Mouse (Mus musculus) cerebellum, adult (tissue): ENCODE measurements around the gene Prkag2.
A peak's percentile ranks its signal among the peaks of the same experiment; 100 is the strongest.
"Not testable (repeated sequence)": the region's sequence is repeated elsewhere in the genome, so short reads cannot be mapped to it uniquely, and the experiment has no call there.

ENCODE experiments used
- ATAC-seq: cut with Nextera tagmentation; 2 replicates; pipeline ENCODE4 v1.9.2; 2017; ENCODE audit warnings: mild to moderate bottlenecking, moderate library complexity, mixed read lengths; ENCODE audit not compliant: insufficient number of reproducible peaks, low FRiP score, low TSS enrichment

The Prkag2 gene

GRCm38 (mm10) chr5:25088111-25088510, 12.3 kb downstream of the Prkag2 start:
- ATAC-seq = no peak

GRCm38 (mm10) chr5:25087064-25087463, 13.4 kb downstream of the Prkag2 start:
- peak; percentile 41; the same call in 1 of the 2 replicates for ATAC-seq

- ATAC-seq = peak; percentile 45
Measured at GRCm38 (mm10) chr5:25086234-25086633, 14.2 kb downstream of the Prkag2 start.

GRCm38 (mm10) chr5:25085170-25085569, 15.3 kb downstream of the Prkag2 start:
- ATAC-seq = no peak

- ATAC-seq = no peak
Measured at GRCm38 (mm10) chr5:25083816-25084215, 16.6 kb downstream of the Prkag2 start.

GRCm38 (mm10) chr5:25082542-25082941, 17.9 kb downstream of the Prkag2 start:
- 0 out of 2 replicates have a peak, but pooled peaks have one; percentile 33 for ATAC-seq

GRCm38 (mm10) chr5:25081545-25081944, 18.9 kb downstream of the Prkag2 start:
- no peak for ATAC-seq

- ATAC-seq = no peak
Measured at GRCm38 (mm10) chr5:25080994-25081393, 19.4 kb downstream of the Prkag2 start.

GRCm38 (mm10) chr5:25080438-25080945, 19.9 kb downstream of the Prkag2 start:
- no peak for ATAC-seq

GRCm38 (mm10) chr5:25079766-25080265, 20.6 kb downstream of the Prkag2 start:
- ATAC-seq = no peak

- no peak for ATAC-seq
Measured at GRCm38 (mm10) chr5:25077873-25078651, 22.4 kb downstream of the Prkag2 start.

GRCm38 (mm10) chr5:25077258-25077657, 23.2 kb downstream of the Prkag2 start:
- not testable (repeated sequence) for ATAC-seq

GRCm38 (mm10) chr5:25075623-25076022, 24.8 kb downstream of the Prkag2 start:
- no peak for ATAC-seq

- no peak for ATAC-seq
Measured at GRCm38 (mm10) chr5:25069815-25070214, 30.6 kb downstream of the Prkag2 start.

- ATAC-seq = no peak
Measured at GRCm38 (mm10) chr5:25067122-25067521, 33.3 kb downstream of the Prkag2 start.

- no peak for ATAC-seq
Measured at GRCm38 (mm10) chr5:25064270-25065232, 35.9 kb downstream of the Prkag2 start.

- no peak for ATAC-seq
Measured at GRCm38 (mm10) chr5:25062506-25063132, 37.8 kb downstream of the Prkag2 start.

- ATAC-seq = peak; percentile 49
Measured at GRCm38 (mm10) chr5:25058853-25059741, 41.3 kb downstream of the Prkag2 start.

GRCm38 (mm10) chr5:25058417-25058816, 42.0 kb downstream of the Prkag2 start:
- ATAC-seq = no peak
